Comparison of ENCODE assay signal across 16 mouse cellular contexts in genomic region chr9:53802921-53803320, GRCm38 (mm10). TPM values are rescaled to one million over a fixed set of nuclear protein-coding genes. Genes with fewer than 3 reads are reported as not detected.
"Had no signal": no experiment of that assay in that cellular context is flagged by ENCODE, and none has a peak within 500 bp of the region (broad histone marks: within the 10 kb centered on the region; RNA-seq: fewer than 3 reads in every experiment).

No protein-coding gene starts in this region.

- H3K27ac ChIP-seq: liver, embryonic 13.5 days; neural tube, embryonic 13.5 days; stomach, embryonic 15.5 days had no signal

- H3K4me1 ChIP-seq: liver, embryonic 13.5 days; neural tube, embryonic 13.5 days; stomach, embryonic 15.5 days had no signal

- H3K27me3 ChIP-seq: liver, embryonic 13.5 days; neural tube, embryonic 13.5 days; stomach, embryonic 15.5 days had no signal

- H3K36me3 ChIP-seq: liver, embryonic 13.5 days; neural tube, embryonic 13.5 days; stomach, embryonic 15.5 days had no signal

- H3K4me3 ChIP-seq: liver, embryonic 13.5 days; neural tube, embryonic 13.5 days; stomach, embryonic 15.5 days had no signal

- DNase-seq: kidney, adult 9 months; kidney, postnatal 14 days; kidney, postnatal 4 days; liver, embryonic 13.5 days; lung, adult 2 months; lung, postnatal 14 days; lung, postnatal 4 days; midbrain, embryonic 14.5 days; retina, postnatal 1 day; right cerebral cortex, postnatal 25 days; spleen, adult 18-20 months; thymus, postnatal 25 days had no signal

RNA-seq across cellular contexts. Expression of gene Sln, which starts 47.0 kb away (rescaled TPM):
- polyA plus RNA-seq: liver, adult 2 months; midbrain, embryonic 11.5 days; midbrain, embryonic 14.5 days had no signal
